Mouse (Mus musculus) hematopoietic stem cell, adult 5-6 weeks (primary cell): Measurements from ENCODE around the gene Cdk9. TPM values are rescaled to one million over a fixed set of nuclear protein-coding genes. Genes with fewer than 3 reads are reported as not detected.

Source experiments
- ATAC-seq, 2 experiments: fragments of 125-278 bp in 1 of 2; replicated peaks in 1 of 2; 2 replicates each; pipeline ENCODE4 v1.8.0; 2016 to 2017; ENCODE audit warnings: inconsistent platforms in 2 of 2, mild to moderate bottlenecking in 2 of 2, moderate number of reproducible peaks in 2 of 2, low read depth in 1 of 2, moderate TSS enrichment in 1 of 2; ENCODE audit not compliant: low FRiP score in 2 of 2, poor library complexity in 2 of 2, severe bottlenecking in 2 of 2, insufficient read depth in 1 of 2, low TSS enrichment in 1 of 2
- total RNA-seq: library from RNA; stranded (forward); fragments of 172-1452, 232-1000 nt; gene quantifications from 2 replicates; pipeline ENCODE4 v1.2.3, GENCODE M21; 2017

Gene Cdk9
- total RNA-seq, 1 experiment from 2014 or later: 74.9 TPM

DNA sequence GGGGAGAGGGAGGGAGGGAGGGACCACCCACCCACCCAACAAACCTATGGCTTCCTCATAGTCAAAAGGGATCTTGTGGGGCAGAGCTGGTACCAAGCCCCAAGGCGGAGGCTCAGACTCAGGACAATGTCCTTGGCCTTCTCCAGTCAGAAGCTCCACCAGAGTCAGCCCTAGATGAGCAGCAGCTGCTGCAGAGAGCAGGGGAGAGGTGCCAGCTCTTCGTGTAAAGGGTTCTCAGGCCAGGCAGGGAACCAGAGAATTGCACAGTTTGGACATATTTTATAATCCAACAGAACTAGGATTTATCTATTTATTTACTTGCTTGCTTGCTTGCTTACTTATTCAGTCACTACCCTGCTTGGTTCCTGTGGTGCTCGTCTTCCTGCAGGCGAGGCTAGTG lies 26.4 kb upstream of the Cdk9 start:
- no peak for ATAC-seq

DNA sequence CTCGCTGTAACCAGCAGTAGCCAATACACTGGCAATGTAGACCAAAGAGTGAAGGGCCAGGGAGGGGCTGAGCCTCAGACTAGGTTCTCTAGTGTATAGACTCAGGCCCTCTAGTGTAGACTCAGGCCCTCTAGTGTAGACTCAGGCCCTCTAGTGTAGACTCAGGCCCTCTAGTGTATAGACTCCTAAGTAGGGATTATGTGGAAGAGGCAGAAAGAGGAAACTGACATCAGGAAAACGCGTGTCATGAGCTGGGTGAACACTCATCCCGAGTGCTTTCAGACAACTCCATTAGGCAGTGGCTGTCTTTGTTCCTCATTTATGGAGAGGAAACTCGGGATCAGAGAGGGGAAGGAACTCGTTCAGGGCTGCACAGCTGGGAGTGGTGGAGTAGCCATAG lies 24.1 kb upstream of the Cdk9 start:
- ATAC-seq: no peak

DNA sequence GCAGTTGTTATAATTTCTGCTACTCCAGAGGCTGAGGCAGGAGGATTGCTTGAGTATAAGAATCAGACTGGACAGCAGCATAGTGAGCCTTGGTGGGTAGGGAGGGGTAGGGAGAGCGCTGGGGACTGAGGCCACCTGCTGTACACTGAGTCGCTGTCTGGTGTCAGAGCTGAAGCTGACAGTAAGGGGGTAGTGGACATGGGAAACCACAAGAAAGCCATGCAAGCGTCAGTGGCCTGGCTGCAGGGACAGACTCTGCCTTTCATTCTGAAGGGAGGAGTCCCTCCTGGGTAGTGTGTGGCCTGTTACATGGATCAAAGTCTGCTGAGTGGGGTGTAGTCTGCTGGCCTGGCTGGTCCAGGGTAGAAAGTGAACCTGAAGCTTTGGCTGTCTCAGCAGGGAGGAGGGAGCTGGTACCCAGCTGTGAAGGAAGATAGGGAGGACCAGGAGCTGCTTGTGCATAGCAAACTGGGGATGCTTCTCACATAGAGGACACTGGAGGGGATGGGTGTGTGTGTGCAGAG lies 23.5 kb upstream of the Cdk9 start:
- ATAC-seq: no peak

DNA sequence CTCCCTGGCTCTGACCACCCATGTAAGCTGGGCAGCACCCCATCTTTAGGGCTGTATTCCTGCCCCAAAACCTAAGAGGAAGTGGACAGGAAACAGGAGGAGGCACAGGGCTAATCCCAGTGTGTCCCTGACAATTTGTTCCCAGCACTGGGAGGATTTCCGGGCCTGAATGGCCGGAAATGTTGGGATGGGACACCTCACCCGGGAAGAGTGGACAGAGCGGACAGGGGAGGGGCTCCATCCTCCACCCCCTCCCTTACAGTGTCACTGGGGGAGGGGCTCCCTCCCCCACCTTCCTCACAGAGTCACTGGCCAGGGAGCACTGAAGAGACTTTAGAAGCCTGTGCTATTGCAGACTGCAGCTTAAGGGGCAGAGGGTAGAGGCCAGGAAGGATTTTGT lies 22.1 kb upstream of the Cdk9 start:
- ATAC-seq: no peak

DNA sequence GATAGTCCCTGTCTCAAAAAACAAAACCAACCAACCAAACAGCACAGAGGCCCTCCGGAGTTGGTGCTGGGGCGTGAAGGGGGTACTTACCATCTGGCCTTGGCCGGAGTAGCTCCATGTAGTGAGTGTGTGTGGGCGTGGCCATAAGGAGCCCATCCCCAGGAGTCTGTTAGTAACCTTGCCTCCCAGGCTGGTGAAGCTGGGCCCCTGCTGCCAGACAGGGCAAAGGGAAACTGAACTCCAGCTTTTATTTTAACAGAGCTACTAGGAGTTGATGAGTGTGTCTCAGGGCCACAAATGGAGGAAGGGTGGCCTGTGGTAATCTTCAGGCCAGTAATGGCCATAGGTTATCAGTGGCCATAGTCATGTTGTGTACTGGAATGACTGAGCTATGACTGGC lies 21.6 kb upstream of the Cdk9 start:
- ATAC-seq: no peak

DNA sequence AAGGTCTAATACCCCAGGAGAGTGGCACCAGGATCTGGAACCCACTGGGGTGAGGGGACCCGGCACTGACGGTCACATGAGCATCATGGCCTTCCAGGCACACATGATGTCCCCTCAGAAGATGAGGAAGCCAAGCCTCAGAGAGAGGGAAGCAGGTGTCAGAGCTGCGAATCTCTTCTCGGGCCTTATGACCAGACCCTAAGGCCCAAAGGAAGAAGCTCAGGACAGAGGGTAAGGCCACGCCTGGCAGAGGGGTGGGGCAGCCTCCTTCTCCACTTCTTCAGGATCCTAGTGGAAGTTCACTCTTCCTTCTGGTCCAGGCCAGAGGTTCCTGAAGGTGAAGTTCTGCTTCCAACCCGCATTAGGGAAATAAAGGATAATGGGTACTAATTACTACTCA lies 19.8 kb upstream of the Cdk9 start:
- ATAC-seq: no peak

DNA sequence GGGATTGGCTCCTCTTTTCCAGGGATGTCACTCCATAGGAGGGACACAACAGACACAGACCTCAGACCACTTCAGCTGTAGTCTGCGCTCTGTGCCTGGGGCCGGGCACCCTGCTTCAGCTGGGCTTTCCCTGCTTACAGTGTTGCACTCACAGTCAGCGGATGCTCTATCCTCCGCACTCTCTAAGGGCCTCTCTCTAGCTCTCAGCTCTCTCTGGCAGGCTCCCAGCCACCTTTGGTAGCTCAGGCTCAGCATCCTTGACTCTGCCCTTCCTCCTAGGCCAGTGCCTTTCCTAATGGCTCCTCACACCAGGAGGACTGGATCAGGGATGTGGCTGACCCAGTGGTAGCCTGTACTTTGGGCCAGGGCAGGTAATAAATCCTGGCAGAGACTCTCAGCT lies 19.0 kb upstream of the Cdk9 start:
- ATAC-seq: no peak

DNA sequence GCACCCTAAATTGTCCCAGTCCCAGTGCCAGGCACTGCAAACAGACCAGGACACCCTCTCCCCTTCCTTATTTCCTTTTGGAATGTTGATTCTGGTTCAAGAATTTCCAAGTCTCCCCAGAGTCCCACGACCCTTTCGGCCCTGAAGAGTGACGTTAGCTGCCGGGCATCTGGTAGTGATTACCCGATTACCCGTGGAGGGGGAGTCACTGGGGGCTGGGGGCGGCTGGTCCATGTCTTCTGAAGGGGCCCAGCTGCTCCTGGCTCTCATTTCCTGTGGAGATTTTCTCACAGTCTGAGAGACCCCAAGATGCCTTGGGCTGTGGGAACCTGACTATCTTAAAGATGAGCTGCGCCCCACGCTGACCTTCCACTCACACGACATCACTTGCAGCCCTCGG lies 18.0 kb upstream of the Cdk9 start:
- no peak for ATAC-seq

DNA sequence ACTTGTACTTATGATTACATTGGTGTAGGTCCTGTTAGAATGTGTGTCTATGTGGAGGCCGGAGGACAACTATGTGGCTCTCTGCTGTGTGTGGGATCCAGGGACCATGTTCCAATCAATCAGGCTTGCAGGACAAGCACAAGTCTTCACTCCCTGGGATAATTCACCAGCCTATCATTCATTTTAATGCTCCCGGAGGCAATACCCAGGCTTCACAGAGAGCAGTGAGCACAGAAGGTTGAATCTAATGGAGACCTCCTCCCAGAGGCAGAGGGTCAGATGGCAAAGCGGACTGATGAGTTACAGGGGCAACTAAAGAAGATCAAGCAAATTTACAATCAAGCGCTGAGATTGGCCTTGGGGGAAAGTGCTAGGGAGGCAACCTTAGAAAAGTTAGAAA lies 16.7 kb upstream of the Cdk9 start:
- ATAC-seq: no peak

DNA sequence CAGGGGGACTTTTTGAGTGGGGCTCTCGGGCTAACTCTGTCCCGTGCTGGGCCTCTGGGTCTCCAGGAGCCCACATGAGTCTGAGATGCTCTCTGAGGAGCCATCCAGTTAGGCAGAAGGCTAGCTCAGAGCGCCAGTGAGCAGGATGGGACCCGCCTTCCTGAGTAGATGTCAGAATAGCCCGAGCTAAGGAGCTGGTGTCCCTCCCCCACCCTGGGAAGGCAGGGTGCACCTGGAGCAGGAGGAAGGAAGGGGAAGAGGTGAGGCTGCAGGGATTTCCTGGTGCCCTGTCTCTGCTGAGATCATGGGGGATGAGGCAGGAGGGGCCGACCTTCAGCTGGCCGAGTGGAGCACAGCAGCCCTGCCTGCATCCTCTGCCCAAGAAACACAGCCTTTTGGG lies 15.6 kb upstream of the Cdk9 start:
- ATAC-seq: no peak

DNA sequence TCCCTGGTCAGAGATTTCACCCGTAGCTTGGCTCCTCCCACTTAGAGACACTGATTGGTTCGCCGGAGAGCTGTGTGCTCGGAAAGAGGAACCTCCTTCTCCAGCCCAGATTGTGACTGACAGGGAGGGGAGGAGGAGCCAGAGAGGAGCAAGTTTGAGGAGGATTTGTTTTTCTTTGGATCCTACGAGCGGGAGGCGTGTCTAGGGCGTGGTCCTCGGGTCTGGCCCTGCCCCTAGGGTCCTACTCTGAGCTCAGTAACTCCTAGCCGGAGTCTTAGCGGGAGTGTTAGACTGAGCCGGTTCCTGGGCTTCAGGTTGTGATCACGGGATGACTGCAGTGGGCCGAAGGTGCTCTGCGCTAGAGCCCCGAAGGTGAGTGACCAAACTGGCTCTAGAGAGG lies 14.6 kb upstream of the Cdk9 start:
- peak; percentile 95 to 98 for ATAC-seq

DNA sequence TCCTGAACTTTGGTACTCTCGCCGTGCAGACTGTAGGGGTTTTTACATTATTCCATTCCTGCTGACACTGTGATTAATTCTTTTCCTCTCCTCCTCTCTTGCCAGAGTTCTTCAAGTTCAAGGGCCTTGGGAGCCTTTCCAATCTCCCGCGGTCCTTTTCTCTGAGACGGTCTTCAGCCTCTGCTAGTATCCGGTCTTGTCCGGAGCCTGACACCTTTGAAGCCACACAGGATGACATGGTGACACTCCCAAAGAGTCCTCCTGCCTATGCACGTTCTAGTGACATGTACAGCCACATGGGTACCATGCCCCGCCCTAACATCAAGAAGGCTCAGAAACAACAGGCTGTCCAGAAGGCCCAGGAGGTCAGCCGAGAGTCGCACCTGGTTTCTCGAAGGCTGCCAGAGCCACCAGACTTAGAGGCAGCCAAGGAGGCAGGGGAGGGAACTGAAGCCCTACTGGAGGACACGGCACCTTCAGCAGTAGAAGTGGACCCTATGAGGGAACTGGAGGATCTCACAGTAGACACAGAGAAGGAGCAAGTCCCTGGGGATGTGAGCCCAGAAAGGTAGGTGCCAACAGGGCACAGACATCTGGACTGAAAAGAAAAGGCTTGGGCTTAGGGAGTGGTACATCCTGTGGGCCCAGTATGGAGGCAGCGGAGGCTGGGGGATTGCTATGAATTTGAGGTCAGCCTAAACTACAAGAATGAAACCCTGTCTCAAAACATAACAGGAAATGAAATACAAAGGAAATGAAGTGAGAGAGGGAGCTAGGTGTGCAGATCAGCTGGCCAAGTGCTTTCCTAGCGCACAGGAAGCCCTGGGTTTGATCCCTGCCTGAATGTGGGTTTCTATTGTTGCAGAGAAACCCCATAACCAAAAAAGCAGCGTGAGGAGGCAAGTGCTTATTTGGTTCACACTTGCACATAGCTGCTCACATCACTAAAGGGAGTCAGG lies 12.2 kb upstream of the Cdk9 start:
- ATAC-seq: no peak

DNA sequence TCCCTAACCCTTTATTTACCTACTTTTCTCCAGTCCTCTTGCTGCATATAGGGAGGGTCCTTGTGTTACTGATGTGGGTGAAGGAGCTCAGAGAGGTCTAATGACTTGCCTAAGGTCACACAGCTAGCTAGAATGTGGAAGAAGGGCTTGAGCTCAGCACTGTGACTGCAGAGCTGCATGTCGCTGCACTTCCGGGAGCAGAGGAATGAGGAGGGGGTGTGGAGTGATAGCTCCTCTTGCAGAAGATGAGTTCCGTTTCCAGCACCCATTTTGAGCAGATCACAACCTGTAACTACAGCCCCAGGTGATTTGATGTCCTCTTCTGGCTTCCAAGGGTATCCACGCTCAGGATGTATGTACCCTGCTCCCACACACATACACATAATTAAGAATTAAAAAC lies 11.3 kb upstream of the Cdk9 start:
- no peak for ATAC-seq

DNA sequence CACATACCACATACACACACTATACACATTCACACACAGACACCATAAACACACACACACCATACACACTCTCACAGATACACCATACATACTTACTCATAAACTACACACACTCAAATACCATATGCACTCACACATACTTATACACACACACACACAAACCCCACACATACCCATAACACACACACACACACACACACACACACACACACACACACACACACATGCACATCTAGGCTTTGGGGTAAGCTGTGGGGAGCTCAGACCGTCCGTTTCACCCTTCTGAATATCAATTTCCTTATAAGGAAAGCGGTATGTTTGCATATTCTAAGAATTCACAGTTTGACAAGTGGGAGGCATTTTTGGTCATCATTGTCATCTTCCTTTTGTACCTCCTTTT lies 9.7 kb upstream of the Cdk9 start:
- no peak for ATAC-seq

DNA sequence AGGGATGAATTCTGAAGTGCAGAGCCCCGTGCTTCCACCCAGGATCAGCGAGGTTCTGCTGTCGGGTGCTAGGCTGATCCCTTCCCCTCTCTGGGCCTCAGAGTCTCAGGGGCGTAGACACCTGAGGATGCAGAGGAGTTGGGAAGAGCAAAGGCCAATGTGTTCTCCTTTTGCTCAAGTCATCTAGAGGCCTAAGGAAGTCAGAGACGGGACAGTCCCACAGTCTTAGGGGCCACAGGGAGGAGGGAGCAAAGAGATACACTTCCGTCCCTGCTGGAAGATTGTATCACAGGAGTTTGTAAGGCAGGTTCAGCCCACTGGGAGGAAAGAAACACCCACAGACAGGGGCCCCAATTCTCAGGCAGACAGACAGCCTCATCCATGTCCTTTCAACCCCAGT lies 9.2 kb upstream of the Cdk9 start:
- ATAC-seq: peak in 1 of 2 experiments; percentile 16; a peak in 1 of 4 replicates

DNA sequence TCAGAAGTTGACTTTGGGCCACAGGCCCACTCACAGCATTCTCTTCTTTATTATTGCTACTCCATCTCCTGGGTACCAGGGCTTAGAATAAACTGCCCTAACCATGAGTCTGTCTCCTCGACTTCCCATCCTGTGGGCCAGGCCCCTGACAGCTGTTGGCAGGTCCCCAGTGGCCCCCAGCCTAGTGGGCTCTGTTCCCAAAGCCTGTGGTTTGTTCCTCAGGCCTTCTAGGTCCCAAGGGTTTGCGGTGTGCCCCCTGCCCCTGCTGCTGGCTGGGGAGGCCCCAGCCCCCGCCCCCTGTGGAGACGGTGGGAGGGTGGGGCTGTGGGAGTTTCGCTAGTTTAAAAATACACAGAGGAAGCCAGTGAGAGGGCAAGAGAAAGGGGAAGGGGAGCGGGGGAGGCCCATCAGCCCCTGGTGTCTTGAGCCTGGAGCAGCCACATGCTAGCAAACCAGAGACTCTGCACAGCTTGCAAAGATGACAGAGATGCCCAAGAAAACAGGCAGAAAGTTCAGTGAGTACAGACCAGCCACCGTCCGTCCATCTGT lies 7.9 kb upstream of the Cdk9 start, which contains the start of gene Sh2d3c:
Gene Sh2d3c, plus strand, starts transcription at position 375 of the 549 bp plus-strand sequence.
- peak; percentile 80 to 82 for ATAC-seq

DNA sequence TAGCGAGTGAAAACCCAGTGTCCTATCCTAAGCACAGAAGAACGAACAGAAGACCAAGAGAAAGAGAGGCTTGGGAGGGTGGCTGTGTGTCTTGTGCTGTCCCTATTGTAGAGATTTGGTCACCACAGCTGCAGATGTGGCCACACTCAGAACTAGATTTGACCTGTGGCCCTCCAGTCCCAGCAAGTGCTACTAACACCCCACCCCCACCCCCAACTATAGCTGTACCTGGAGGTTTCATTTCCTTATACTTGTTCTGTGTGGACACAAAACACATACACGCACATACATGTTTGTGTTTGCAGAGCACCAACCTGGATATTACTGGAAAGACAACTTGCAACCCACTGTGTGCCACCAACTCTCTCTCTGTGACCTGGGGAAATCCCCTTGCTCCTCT lies 7.2 kb upstream of the Cdk9 start:
- no peak for ATAC-seq

DNA sequence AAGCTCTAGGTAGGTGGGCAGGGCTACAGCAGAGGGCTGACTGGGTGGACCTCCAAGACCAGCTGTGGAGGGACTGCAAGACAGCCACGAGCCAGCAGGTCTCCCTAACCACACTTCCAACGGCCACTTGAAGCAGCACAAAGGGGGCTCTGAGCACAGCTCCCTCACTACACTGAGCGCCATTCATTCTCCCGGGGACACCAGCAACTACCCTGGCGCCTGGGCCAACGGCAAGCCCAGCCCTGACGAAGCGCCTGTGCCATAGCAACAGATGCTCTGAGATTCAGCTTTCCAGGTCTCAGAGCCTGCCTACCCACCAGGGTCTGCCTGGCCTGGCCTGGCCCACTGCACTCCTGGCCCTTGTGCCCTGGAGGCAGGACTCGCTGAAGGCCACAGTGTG lies 5.9 kb upstream of the Cdk9 start:
- no peak for ATAC-seq
